Mouse (Mus musculus): ENCODE results near the gene Panx1.

The Panx1 gene

DNA sequence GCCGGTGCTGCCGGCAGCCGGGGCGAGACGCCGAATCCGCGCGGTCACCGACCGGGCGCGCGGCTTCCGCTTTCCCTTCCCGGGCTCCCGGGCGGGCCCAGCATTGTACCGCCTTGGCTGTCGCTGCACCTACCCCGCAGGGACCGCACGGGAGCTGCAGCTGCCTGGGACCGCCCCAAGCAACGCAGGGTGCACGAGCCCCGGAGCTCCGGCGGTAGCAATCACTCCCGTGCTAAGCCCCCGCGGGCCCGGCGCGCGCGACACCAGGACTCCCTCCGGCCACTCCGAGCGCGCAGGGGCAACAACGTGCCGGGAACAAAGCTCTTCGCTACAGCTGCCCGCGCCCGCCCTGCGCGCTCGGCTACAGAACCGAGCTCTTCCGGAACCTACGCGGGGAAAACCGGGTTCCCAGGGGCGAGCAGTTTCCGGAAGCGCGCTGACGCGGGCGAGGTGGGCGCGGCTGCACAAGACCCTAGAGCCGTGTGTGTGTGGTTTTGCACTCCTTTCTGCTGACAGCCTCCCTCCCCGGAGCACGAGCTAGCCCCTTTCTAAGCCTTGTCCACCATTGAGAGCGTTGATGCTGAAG, at the start of gene Panx1:
Gene Panx1, minus strand, starts transcription at position 395 of the 586 bp plus-strand sequence.
- peak; percentile 82 for DNase-seq

DNA sequence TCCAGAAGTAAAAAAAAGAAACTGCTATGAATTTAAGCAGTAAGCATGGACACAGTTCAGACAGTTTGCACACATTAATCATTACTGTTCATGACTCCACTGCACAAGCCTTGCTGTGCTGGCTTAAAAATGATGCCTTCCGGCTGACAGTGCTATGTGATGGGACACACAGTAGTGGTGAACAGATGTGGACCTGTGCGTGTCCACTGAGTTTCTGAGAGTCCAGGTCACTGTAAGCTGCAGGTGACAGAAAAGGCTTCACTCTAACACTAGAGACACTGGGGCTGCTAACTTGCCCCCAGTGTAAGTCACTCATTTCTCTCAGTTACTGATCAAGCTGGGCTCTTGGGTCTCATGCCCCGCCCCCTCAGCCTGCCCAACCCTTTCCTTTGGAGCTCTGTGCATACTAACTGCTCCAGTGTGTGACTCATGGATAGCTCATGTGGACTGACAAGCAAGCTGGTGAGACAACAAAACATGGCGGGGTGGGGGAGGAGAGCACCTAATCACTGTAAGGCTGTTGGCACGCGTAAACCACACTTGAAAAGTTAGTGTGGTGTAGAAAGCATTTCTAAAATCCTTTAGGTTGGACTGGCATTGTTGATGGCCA, 23.5 kb upstream of the Panx1 start:
- DNase-seq: peak; percentile 53

DNA sequence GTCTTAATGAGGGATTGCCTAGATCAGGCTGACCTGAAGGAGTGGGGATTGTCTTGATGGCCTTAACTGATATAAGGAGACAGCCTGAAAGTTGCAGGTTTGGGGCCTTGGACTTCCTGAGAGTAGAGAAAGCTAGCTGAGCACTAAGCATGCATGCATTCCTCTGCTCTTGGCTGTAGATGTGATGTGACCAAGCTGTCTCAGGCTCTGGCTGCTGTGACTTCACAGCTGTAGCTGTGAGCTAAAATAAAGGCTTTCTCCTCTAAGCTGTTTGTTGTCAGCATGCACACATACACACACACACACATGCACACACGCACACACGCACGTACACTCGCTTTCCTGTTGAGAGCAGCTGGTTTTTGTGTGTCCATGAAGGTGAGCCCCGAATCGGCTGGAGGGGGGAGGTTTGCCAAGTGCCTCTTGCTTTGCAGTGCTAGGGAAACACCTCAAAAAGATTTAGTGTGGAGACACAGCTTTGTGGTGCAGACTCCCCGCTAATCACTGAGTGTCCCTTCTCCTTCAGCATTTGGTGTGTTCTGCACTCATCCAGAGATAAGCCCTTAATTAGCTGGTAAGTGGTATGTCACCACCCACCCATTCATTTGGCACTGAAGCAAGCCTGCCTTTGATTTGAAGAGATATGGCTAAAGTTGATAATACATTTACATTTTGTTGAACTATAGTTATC, 22.9 kb upstream of the Panx1 start:
- DNase-seq: no peak

DNA sequence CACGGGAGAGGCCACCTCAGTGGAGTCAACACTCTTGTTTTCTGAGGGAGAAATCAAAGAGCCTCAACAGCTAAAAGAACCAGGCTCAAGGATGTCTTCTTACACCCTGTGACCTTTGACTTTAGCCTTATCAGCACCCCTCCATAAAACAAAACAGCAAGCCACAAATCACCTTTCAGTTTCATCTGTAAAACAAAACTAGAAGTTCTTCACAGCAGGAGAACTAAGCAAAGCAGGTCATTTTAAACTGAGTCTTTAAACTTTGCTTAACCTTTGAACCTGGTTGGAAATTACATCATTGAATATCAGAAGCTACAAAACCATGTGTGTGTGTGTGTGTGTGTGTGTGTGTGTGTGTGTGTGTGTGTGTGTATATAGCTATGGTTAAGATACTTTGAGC, 18.9 kb upstream of the Panx1 start:
- no peak for DNase-seq

DNA sequence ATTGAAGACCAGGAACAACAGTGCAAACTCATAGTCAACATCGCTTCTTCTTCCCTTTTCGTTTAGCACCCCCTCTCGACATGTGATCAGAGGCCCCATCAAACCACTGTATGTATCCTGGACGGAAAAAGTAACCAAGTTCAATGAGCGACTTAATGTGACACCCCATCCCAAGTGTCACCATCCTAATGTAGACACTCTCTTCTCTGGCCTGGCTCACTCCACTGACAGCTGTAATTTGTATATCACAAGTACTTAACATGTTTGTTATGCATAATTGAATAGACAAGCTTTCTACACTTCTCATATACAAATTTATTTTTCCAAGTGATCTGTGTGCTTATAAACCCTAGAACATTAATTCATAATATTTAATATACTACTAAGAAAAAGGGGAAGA, 15.6 kb upstream of the Panx1 start:
- DNase-seq: no peak

DNA sequence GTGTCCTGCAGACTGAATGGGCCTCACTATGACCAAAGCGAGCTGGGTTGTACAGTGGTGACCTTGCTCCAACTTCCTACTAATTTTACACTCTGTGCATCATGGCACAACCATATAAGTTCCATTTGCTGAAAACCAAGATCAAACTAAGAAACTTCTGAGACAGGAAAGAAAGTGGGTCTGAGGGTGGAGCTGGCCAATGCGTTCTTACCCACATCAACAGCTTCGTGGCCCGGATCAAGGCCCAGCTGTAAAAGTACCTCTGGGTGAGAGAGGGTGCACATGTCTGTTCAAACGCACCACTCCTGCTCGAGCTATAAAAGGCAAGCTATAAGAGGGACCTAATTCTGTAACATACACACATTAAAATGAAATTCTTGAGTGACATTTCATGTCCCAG, 14.7 kb upstream of the Panx1 start:
- no peak for DNase-seq

DNA sequence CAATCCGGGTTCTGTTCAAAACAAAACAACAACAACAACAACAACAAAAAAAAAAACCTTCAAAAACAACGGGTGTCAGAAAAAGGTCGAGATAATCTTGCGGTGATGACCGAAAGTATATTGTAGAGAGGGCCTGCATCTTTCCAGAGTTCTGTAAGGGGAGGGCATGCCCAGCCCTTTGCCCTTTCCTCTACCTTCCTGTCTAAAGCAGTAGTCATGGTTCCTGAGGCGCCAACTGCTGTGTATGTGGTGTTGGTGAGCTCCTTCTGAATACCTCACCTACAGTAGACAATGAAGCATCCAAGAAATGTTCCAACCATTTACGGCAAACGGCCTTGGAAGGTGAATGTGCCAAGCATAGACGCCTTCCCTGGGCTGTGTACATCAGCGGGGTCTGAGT, 462 bp upstream of the Panx1 start:
- DNase-seq: no peak

DNA sequence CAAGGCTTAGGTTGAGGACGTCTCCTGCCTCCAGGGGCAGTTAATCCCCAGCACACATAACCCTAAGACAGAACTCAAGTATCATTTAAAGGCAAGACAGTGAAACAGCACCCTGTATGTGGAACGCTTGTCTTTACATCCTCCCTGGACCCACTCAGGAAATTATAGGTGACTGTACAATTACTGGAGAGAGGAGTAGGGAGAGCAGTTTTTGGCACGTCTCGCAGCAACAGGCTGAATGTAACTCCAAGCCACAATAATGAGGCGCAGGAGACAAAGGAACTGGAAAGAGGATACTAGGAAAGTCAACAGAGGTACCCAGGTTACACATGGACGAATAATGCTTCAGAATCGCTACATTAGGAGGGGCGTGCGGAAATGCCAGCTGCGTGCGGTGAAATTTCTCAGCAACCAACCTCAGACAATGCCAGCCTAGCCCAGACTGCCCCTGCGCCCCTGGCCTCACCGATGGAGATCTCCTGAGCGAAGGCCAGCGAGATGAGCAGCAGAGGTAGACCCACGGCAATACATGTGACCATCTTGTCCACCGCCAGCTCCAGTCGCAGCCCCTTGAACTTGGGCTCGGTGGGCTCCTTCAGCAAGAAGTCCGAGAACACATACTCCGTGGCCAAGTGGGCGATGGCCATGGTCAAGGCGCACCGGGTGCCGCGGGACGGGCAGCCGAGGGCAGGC, 741 bp downstream of the Panx1 start:
- no peak for DNase-seq

DNA sequence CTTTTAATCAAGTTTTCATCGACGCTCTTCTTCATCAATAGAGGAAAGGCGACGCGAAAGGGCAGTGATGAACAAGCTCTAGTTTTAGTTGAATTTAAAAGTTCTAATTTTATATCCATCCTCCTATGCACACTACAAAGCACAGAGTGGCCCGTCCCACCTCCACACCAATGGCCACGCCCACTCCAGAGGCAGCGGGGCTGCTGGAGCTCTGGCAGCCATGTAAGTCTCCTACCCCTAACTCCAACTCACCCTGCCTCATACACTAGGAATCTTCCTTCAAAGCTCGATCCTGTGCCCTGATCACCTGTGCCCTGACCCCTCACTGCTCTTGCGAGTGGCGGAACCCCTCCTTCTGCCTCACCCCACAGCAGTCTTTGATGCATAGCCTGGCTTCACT, 3.7 kb downstream of the Panx1 start:
- no peak for DNase-seq

DNA sequence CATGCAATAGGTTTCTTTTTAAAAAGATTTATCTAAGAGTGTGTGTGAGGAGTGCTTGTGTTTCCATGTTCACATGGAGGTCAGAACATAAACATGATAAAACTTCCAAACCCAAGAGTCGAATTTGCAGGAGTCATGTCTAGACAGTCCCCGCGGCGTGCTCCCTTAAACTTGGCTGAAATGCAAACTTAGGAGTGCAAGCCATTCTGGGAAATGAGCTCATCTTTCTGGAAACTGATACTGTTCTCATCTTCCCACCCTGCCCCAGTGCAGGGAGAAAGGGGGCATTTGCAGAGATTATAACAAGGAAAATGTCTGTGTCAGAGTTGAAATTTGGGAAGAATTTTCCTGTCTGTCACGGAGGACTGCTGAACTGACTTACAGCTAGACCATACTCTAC, 5.4 kb downstream of the Panx1 start:
- DNase-seq: no peak

DNA sequence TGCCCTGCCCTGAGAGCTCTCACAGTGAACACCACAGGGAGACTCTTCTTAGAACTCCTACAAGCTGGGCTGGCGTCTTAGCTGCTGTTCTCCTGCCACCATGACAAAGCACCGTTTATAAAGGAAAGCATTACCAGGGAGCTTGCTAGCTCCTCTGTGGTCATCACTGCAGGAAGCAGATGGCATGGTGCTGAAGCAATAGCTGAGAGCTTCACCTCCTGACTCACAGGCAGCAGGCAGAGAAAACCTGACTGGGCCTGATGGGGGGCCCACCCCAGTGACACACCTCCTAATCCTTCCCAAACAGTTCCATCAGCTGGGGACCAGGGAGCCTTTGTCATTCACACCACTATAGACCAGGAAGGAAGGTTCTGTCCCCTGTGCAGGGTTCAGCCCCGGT, 7.6 kb downstream of the Panx1 start:
- no peak for DNase-seq

DNA sequence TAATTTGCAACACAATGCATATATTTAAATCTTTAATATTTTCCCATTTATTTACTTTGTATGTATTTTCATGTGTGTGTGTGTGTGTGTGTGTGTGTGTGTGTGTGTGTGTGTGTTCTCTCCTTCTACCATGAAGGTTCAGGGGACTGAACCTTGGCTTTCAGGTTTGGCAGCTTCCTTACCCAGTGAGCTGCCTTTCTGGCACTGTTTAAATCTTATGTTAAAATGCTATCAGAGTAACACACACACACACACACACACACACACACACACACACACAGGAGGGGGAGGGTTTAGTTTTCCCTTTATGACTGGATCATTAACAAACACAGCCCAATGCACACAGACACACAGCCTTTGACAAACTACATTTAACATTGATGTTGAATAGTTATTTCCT, 8.0 kb downstream of the Panx1 start:
- no peak for DNase-seq

DNA sequence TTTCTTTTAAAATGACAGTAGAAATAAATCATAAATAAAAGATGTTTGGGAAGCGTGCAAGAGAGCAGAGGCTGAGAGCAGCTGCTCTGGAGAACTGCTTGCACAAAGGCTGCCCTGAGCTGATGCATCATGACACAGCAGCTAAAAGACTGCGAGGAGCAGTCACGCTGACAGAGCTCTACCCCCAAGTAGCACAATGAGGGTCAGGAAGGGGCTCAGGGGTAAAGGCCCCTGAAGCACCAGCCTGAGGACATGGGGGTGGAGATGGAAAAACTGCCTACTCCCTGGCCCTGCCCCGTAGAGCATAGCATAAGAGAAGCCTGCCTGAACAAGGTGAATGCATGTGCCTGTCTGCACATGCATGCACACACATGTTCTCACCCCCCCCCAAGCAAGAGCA, 8.5 kb downstream of the Panx1 start:
- DNase-seq: no peak

DNA sequence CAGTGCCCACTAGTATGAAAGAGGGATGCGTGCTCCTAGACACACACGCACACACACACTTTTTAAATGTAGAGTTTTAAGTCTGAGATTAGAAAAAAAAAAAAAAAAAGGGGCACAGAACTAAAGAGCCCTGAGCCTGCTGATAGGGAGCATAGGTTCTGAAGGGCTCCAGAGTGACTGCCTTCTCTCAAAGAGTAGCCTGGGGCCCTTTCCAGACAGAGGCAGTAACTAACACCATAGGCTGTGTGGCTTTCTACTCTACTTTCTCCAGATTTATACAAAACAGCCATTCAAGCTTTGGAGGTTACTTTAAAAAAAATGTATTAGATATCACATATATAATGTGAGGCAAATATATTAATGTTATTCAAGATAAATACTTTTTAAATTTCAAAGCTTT, 8.9 kb downstream of the Panx1 start:
- DNase-seq: no peak

DNA sequence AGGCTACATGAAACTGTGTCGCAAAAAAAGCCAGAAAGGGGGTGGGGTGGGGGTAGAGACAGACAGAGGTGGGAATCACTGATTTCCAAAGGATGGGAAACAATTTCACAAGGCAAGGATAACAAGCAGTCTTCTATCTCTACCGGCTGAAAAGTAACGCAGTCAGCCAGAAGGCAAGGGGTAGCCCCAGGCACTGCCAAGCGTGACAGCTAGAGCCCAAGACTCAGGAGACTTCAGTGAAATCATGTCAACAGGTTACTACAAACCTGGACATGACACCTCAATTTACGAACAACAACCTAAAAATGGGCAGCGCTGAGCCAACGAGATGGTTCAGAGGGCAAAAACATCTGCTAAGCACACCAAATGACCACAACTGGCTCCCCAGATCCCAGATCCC, 9.3 kb downstream of the Panx1 start:
- DNase-seq: no peak

DNA sequence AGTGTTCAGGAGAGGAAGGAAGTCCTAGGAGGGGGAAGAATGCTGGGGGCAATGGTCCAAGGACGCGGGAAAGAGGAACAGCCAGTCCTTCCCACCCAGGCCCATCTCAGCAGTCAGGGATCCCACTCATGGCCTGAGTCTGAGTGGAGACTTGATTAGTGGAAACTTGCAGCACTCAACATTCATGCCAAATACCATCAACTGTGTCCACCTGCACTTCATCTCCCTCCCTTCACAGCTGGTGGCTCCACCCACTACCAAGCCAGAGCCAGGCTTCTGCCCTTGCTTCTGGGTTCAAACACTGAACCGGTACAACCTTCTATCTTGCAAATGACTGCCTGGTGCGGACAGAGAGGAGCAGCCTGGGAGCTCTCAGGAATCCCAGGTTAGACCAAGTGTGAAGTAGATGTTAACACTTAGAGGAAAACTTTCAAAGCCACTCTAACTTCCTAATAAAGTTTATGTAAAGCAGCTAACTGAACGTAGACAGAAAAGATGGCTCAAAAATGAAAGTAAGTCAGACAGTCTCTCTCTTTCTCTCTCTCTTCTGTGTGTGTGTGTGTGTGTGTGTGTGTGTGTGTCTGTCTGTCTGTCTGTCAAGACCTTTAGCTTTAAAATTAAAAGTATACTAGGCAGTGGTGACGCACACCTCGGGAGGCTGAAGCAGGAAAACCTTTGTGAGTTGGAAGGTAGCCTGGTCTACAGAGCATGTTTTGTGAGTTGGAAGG, 10.6 kb downstream of the Panx1 start:
- peak; percentile 30 for DNase-seq

DNA sequence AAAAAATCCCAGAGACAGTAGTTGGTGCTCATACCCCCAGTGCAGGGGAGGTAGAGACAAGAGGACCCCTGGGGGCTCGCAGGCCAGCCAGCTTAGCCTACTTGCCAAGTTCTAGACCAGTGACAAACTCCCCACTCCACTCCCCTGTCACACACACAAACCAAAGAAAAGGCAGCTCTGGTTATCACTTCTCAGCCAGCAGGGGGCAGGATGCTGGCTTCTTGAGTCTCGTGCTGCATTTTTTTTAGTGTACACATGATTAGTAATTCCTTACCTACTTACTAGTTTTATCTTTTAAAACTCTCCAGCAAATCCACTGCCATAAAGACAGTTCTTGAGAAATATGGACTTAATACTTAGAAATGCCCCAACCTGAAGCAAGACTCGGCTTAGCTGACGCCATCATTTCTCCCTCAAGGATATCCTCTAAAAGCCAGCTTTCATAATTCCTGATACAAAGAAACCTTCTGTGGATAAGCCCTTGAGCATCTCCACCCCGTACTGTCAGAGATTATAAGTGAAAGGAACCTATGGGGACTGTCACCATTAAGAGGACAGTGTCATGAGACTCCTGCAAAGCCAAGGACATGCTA, 11.6 kb downstream of the Panx1 start:
- DNase-seq: peak; percentile 53

DNA sequence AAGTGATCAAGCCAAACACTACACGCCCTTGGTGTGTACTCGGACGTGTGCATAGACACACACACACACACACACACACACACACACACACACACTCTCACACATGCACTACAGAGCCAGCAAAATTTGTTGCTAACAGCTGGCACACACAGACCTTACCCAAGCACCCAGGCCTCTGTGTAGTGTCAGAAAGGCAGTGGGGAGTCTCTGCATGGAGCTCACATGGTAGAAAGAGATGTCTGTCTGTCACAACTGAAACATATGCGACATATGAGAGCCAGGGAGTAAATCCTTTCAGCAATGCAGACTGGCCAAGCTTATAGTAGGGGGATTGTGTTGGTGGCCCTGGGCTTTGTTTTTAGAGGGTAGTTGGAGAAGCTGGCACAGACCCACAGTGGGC, 12.5 kb downstream of the Panx1 start:
- no peak for DNase-seq

DNA sequence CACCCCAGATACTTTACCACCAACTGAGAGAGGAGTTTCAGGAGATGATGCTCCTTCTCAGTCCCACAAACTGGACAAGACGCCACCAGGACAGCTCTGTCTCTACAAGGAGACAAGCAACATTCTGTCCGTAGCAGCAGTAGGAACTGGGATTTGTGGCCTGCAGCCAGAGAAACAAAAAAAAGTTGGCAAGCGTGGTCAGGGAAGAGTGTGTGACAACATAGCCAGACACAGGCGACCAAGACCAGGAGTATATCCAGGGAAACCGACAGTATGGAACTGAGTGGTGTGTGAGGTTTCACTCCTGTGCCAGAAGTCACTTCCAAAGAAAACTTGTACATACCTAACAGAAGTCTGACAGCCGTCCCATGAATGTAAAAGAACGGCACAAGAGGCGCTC, 14.5 kb downstream of the Panx1 start:
- peak; percentile 77 for DNase-seq

DNA sequence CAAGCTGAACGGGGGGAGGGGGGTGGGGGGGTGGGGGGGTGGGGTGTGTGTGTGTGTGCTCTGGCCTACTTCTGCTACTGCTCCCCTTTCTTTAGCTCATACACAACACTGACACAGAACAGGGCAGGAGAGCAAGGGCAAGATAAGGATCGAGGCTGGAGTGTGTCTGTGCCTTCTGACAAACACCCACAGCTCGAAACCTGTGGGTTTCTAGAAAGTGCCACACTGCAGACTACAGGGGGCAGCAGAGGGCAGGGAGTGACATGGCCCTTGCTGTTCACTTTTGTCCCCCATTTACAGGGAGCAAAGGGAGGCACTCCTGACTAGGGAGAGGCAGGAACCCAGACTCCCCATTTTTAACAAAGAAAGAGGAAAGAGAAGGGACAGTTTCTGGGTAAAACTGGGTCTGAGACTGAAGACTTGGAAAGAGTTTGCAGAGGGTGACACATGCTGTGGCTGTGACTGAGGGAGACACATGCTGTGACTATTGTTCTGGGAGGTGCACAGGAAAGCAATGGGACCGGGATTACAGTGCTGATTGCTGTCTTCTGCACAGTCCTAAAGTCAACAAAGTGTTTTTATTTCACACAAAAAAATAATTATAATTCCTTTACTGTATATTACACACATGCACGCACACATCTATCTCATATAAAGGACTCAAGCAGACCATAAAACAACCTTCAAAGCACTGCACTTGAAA, 16.1 kb downstream of the Panx1 start:
- peak; percentile 77 for DNase-seq

DNA sequence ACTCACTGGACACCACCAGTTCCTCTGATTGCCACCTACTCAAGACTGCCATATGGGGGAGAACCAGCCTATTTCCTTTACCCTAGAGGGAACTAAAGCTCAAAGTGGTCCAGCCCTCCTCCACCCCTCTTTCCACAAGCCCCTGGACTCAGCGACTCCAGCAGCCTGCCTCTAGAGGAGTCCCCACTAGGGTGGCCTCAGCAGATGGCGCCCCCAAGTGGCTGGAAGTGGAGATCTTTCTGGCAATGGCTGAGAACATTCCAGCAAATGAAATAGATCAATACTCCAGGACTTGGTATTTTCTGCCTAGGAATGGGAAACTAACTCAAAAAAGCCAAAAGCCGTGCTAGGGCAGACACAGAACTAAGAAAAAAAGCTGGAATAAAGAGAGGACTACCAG, 17.6 kb downstream of the Panx1 start:
- no peak for DNase-seq

DNA sequence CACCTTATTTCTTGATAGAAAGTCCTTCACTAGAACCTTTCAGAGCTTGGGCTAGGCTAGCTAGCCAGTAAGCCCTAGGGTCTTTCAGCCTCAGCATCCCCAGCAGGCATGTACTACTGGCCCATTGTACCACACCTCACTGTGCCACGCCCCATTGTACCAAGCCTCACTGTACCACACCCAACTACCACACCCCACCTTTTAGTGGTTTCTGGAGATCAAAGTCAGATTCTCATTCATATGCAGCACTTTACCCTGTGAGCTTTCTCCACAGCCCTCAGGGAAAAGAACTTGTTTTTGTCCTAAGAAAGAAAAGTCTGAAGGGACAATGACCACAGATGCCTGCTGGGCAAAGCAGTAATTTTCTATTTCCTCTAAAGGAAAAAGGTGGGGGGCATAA, 22.2 kb downstream of the Panx1 start:
- no peak for DNase-seq
